Mouse (Mus musculus) embryonic facial prominence, embryonic 13.5 days (tissue): ENCODE measurements around the gene Sigirr. TPM values are rescaled to one million over a fixed set of nuclear protein-coding genes. Genes with fewer than 3 reads are reported as not detected.

Experiments
- ATAC-seq: fragments of 200-750 bp; cut with Nextera tagmentation; 2 replicates; pipeline ENCODE4 v1.8.0; 2017; ENCODE audit warnings: low read depth; ENCODE audit not compliant: insufficient number of reproducible peaks, insufficient read depth, low FRiP score, low TSS enrichment
- H3K27ac ChIP-seq: fragments of 300-500 bp; sonication (generic); 2 replicates; pipeline ENCODE4 v1.5.1; 2015; ENCODE audit warnings: moderate library complexity, mild to moderate bottlenecking, inconsistent platforms
- H3K27me3 ChIP-seq: fragments of 300-500 bp; sonication (generic); 2 replicates; pipeline ENCODE4 v1.6.1; 2015; ENCODE audit warnings: mild to moderate bottlenecking, inconsistent platforms
- H3K36me3 ChIP-seq: fragments of 300-500 bp; sonication (generic); 2 replicates; pipeline ENCODE4 v1.6.1; 2015; ENCODE audit warnings: mild to moderate bottlenecking, inconsistent platforms
- H3K4me1 ChIP-seq: fragments of 300-500 bp; sonication (generic); 2 replicates; pipeline ENCODE4 v1.6.1; 2015; ENCODE audit warnings: inconsistent platforms
- H3K4me2 ChIP-seq: fragments of 300-500 bp; sonication (generic); 2 replicates; pipeline ENCODE4 v1.6.1; 2015; ENCODE audit warnings: moderate library complexity, mild to moderate bottlenecking, inconsistent platforms
- H3K4me3 ChIP-seq: fragments of 300-500 bp; sonication (generic); 2 replicates; pipeline ENCODE4 v1.5.1; 2015; ENCODE audit warnings: mild to moderate bottlenecking, inconsistent platforms
- H3K9ac ChIP-seq: fragments of 300-500 bp; sonication (generic); 2 replicates; pipeline ENCODE4 v1.6.1; 2015; ENCODE audit warnings: mild to moderate bottlenecking, inconsistent platforms
- H3K9me3 ChIP-seq: fragments of 300-500 bp; sonication (generic); 2 replicates; pipeline ENCODE4 v1.6.1; 2016; ENCODE audit warnings: inconsistent platforms
- whole genome bisulfite sequencing: fragments of 180-500 bp; shearing (Covaris S2); methylation state at CpG from one replicate; pipeline ENCODE4 v1.1.7; 2015; ENCODE audit warnings: mixed read lengths; 5-methylcytosine and 5-hydroxymethylcytosine counted together
- polyA plus RNA-seq: library from polyadenylated mRNA; unstranded; fragments of >200 nt; fragmentation: Nextera tagmentation; extraction: Ambion mirVana; gene quantifications from 2 replicates; pipeline ENCODE4 v1.2.1, GENCODE M21; 2015

Sigirr gene
- polyA plus RNA-seq, 1 experiment from 2014 or later, result 3.8 TPM

- H3K4me2 ChIP-seq, result peak overlapping the region; percentile 26; the same call in 1 of the 2 replicates
- no peak overlapping the region for H3K4me3 ChIP-seq
- peaks cover 26% of the 10 kb centered on the region for H3K4me1 ChIP-seq
- no peak overlapping the region for H3K9ac ChIP-seq
- peaks cover 26% of the 10 kb centered on the region for H3K27me3 ChIP-seq
- 29% methylated on average over 23 of the region's 23 CpGs for WGBS
- ATAC-seq, result no peak
- H3K27ac ChIP-seq, result no peak overlapping the region
- H3K36me3 ChIP-seq, result peaks cover 18% of the 10 kb centered on the region
- H3K9me3 ChIP-seq, result no peaks in the 10 kb centered on the region
Observed at GRCm38 (mm10) chr7:141072017-141072745, 28.2 kb downstream of the Sigirr start.

DNA sequence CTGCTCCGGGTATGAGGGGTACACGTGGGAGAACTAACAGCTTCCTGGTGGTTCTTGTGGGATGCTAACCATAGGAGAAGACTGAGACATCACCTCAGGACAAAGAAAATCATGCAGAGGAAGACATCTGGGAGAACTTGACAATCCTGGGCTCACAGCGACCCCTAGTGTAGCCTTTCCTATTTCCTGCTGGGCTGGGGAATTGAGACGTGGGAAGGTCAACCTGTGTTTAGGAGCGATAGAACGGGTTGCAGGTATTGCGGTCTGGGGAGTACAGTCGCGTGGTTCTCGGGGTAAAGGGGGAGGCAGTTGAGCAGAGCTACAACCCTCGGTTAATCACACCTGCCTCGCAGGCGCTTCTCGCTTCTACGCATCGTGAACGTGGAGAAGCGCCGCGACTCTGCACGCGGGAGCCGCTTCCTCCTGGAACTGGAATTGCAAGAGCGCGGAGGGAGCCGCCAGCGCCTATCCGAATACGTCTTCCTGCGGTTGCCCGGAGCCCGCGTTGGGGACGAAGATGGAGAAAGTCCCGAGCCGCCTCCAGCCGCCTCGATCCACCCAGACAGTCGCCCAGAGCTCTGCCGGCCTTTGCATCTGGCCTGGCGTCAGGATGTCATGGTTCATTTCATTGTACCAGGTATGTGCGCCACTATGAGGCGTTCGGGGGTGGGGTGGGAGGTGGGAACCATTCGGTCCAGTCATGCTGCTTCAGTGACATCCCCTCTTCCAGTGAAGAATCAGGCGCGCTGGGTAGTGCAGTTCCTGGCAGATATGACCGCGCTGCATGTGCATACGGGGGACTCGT is 30.1 kb downstream of the Sigirr start:
- Histone ChIP-seq H3K4me3 (peak overlapping the region; percentile 42), H3K27ac (no peak overlapping the region), H3K4me2 (peak overlapping the region; percentile 82), H3K4me1 (peaks cover 26% of the 10 kb centered on the region), H3K27me3 (peaks cover 26% of the 10 kb centered on the region), H3K9me3 (no peaks in the 10 kb centered on the region), H3K9ac (peak overlapping the region; percentile 72), H3K36me3 (peaks cover 31% of the 10 kb centered on the region)
- under 1% methylated on average over 51 of the region's 51 CpGs for WGBS
- no peak for ATAC-seq

DNA sequence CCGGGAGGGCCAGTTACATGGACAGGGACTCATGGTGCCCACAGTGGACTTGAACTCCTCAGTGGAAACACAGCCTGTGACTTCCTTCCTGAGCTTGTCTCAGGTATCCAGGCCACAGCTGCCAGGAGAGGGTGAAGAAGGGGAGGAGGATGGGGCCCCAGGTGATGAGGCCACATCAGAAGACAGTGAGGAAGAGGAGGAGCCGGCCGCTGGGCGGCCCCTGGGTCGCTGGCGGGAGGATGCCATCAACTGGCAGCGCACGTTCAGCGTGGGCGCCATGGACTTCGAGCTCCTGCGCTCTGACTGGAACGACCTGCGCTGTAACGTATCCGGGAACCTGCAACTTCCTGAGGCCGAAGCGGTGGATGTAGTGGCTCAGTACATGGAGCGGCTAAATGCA is 32.0 kb downstream of the Sigirr start:
- Histone ChIP-seq H3K9me3 (no peaks in the 10 kb centered on the region), H3K27ac (no peak overlapping the region), H3K4me2 (no peak overlapping the region), H3K36me3 (peaks cover 50% of the 10 kb centered on the region), H3K4me3 (no peak overlapping the region), H3K27me3 (peaks cover 26% of the 10 kb centered on the region), H3K9ac (no peak overlapping the region), H3K4me1 (peaks cover 26% of the 10 kb centered on the region)
- ATAC-seq, result no peak
- WGBS, result 78% methylated on average over 19 of the region's 19 CpGs

- H3K9ac ChIP-seq, result no peak overlapping the region
- no peaks in the 10 kb centered on the region for H3K9me3 ChIP-seq
- no peak overlapping the region for H3K4me2 ChIP-seq
- ATAC-seq, result no peak
- no peak overlapping the region for H3K27ac ChIP-seq
- WGBS, result 93% methylated on average over 7 of the region's 7 CpGs
- H3K27me3 ChIP-seq, result 0 out of 2 replicates have a peak, but pooled peaks cover 2% of the 10 kb centered on the region
- H3K4me3 ChIP-seq, result no peak overlapping the region
- H3K36me3 ChIP-seq, result peaks cover 55% of the 10 kb centered on the region
- peaks cover 19% of the 10 kb centered on the region for H3K4me1 ChIP-seq
Observed at GRCm38 (mm10) chr7:141064576-141064975, 35.8 kb downstream of the Sigirr start.

DNA sequence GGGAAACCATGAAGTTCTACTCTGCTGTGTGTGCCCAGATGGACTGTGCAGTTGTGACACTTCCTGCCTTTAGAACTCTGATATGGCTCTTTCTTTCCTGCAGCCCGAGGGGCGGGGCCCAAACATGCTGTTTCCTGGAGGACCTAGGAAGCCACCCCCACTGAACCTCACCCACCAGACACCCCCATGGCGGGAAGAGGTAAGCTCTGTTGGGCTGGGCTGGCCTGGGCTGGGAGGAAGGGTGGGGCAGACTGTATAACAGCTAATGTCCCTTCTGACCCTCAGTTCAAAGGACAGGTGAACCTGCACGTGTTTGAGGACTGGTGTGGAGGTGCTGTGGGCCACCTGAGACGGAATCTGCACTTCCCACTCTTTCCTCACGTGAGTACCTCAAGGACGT is 36.2 kb downstream of the Sigirr start:
- Histone ChIP-seq H3K27ac (no peak overlapping the region), H3K36me3 (peaks cover 55% of the 10 kb centered on the region), H3K4me1 (peaks cover 18% of the 10 kb centered on the region), H3K9me3 (no peaks in the 10 kb centered on the region), H3K9ac (no peak overlapping the region), H3K4me2 (no peak overlapping the region), H3K27me3 (no peaks in the 10 kb centered on the region), H3K4me3 (no peak overlapping the region)
- ATAC-seq, result no peak
- 84% methylated on average over 7 of the region's 7 CpGs for WGBS

DNA sequence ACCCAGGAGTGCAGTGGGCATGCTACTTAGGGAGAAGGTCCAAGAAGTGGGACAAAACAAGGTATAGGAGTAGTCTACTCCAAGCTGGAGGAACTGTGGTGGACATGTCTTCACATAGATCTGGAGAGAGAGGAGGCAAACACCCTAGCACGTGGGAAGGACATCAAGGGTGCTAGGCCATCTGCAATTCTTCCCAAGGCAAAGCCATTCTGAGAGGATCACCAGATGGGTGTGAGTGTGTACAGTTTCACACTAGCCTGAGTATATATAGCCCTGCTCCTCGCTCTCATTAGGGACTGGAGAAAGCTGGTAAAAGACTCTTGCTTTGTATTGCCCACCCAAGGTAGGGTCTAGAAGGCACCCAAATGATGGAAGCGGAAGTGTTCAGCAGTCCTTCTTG is 37.0 kb downstream of the Sigirr start:
- no peaks in the 10 kb centered on the region for H3K9me3 ChIP-seq
- no peak overlapping the region for H3K4me3 ChIP-seq
- no peak for ATAC-seq
- H3K4me1 ChIP-seq, result peaks cover 18% of the 10 kb centered on the region
- no peak overlapping the region for H3K4me2 ChIP-seq
- H3K36me3 ChIP-seq, result peaks cover 49% of the 10 kb centered on the region
- H3K27me3 ChIP-seq, result no peaks in the 10 kb centered on the region
- no peak overlapping the region for H3K27ac ChIP-seq
- WGBS, result 92% methylated on average over 3 of the region's 3 CpGs
- no peak overlapping the region for H3K9ac ChIP-seq

GRCm38 (mm10) chr7:141062525-141062924 is 37.8 kb downstream of the Sigirr start:
- H3K36me3 ChIP-seq, result peaks cover 41% of the 10 kb centered on the region
- H3K9ac ChIP-seq, result peak overlapping the region; percentile 91; the same call in 1 of the 2 replicates
- no peaks in the 10 kb centered on the region for H3K9me3 ChIP-seq
- H3K4me3 ChIP-seq, result 0 out of 2 replicates have a peak overlapping the region, but pooled peaks have one; percentile 82
- peaks cover 18% of the 10 kb centered on the region for H3K4me1 ChIP-seq
- H3K27ac ChIP-seq, result no peak overlapping the region
- ATAC-seq, result no peak
- 89% methylated on average over 7 of the region's 7 CpGs for WGBS
- H3K27me3 ChIP-seq, result no peaks in the 10 kb centered on the region
- H3K4me2 ChIP-seq, result no peak overlapping the region

GRCm38 (mm10) chr7:141061269-141061692 is 39.1 kb downstream of the Sigirr start:
- H3K4me1 ChIP-seq, result peaks cover 18% of the 10 kb centered on the region
- H3K9me3 ChIP-seq, result no peaks in the 10 kb centered on the region
- peak overlapping the region; percentile 94 for H3K4me2 ChIP-seq
- peak overlapping the region; percentile 82 for H3K4me3 ChIP-seq
- H3K27ac ChIP-seq, result peak overlapping the region; percentile 39; the same call in 1 of the 2 replicates
- H3K9ac ChIP-seq, result peak overlapping the region; percentile 91
- WGBS, result under 1% methylated on average over 37 of the region's 37 CpGs
- H3K36me3 ChIP-seq, result peaks cover 34% of the 10 kb centered on the region
- no peaks in the 10 kb centered on the region for H3K27me3 ChIP-seq
- ATAC-seq, result peak; percentile 43

GRCm38 (mm10) chr7:141060426-141061242 is 39.7 kb downstream of the Sigirr start, which contains the start of gene B4galnt4:
Gene B4galnt4, plus strand, starts transcription at chr7:141061104.
- H3K4me1 ChIP-seq, result peaks cover 18% of the 10 kb centered on the region
- peak within 1 kb of the TSS; percentile 82 for H3K4me3 ChIP-seq
- H3K27ac ChIP-seq, result peak within 1 kb of the TSS; percentile 39; the same call in 1 of the 2 replicates
- peak; percentile 90 for ATAC-seq
- peak within 1 kb of the TSS; percentile 91 for H3K9ac ChIP-seq
- under 1% methylated on average over 71 of the region's 72 CpGs for WGBS
- H3K9me3 ChIP-seq, result no peaks in the 10 kb centered on the region
- peaks cover 31% of the 10 kb centered on the region for H3K36me3 ChIP-seq
- no peaks in the 10 kb centered on the region for H3K27me3 ChIP-seq
- H3K4me2 ChIP-seq, result peak within 1 kb of the TSS; percentile 94

DNA sequence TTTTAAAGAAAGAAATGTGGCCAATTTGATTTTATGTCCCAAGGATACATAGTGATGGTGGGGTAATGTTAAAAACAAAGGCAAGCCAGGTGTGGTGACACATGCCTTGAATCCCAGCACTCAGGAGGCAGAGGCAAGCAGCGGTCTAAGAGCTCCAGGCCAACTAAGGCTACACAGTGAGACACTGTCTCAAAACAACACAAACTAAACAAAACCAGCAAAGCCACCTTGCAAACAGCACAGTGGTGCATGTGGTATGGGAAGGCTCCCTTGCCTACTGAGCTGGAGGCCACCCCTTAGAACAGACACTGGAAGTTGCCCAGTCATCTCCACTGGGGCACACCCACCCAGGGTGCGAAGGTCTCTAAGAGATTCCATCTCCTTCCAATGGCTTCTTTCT is 40.4 kb downstream of the Sigirr start:
- ATAC-seq, result no peak
- Histone ChIP-seq H3K4me2 (peak overlapping the region; percentile 94), H3K4me3 (peak overlapping the region; percentile 82)

More for the DNA sequence above, 40.4 kb downstream of the Sigirr start:
- 54% methylated on average over 2 of the region's 2 CpGs for WGBS
- no peaks in the 10 kb centered on the region for H3K27me3 ChIP-seq
- no peaks in the 10 kb centered on the region for H3K9me3 ChIP-seq
- peaks cover 18% of the 10 kb centered on the region for H3K4me1 ChIP-seq
- H3K36me3 ChIP-seq, result peaks cover 24% of the 10 kb centered on the region
- H3K27ac ChIP-seq, result no peak overlapping the region
- H3K9ac ChIP-seq, result peak overlapping the region; percentile 91
